Mouse (Mus musculus): ENCODE data around the gene Ngdn. TPM values are rescaled to one million over a fixed set of nuclear protein-coding genes. Genes with fewer than 3 reads are reported as not detected.

Ngdn gene
- polyA plus RNA-seq, 1 experiment from 2014 or later: 53.8 TPM

- Histone ChIP-seq H3K9ac (ENCODE audit: low read length) (no peak overlapping the region), H3K9me3 (ENCODE audit: control insufficient read depth, low read length) (no peaks in the 10 kb centered on the region), H3K27me3 (ENCODE audit: control insufficient read depth, insufficient read depth, low read length) (no peaks in the 10 kb centered on the region), H3K4me2 (ENCODE audit: low read length) (no peak overlapping the region), H3K4me1 (ENCODE audit: control insufficient read depth in 2 of 2, insufficient read depth in 2 of 2, low read length in 2 of 2) (peaks cover 0 to 5% of the 10 kb centered on the region in 2 experiments; a peak in 2 of 4 replicates), H3K27ac (replicated peaks in 1 of 2; ENCODE audit: control insufficient read depth in 1 of 2, insufficient read depth in 1 of 2, low read depth in 2 of 2, low read length in 2 of 2) (no peak overlapping the region), H3K36me3 (ENCODE audit: control insufficient read depth, insufficient read depth, low read length) (peaks cover 49% of the 10 kb centered on the region), H3K4me3 (ENCODE audit: control insufficient read depth in 1 of 2, insufficient read depth in 1 of 2, low read depth in 1 of 2, low read length in 2 of 2) (no peak overlapping the region)
- no peak for ATAC-seq (ENCODE audit: insufficient number of reproducible peaks, insufficient read depth, low FRiP score, low read depth)
- WGBS: 88% methylated on average over 16 of the region's 16 CpGs
Observed at GRCm38 (mm10) chr14:55016876-55017275, 1.6 kb downstream of the Ngdn start.

GRCm38 (mm10) chr14:55020394-55020793 is 5.1 kb downstream of the Ngdn start:
- no peak for ATAC-seq (ENCODE audit: insufficient number of reproducible peaks, insufficient read depth, low FRiP score, low read depth)
- no peak overlapping the region for H3K27ac ChIP-seq (replicated peaks in 1 of 2; ENCODE audit: control insufficient read depth in 1 of 2, insufficient read depth in 1 of 2, low read depth in 2 of 2, low read length in 2 of 2)
- peaks cover 0 to 3% of the 10 kb centered on the region in 2 experiments; a peak in 1 of 4 replicates for H3K4me1 ChIP-seq (ENCODE audit: control insufficient read depth in 2 of 2, insufficient read depth in 2 of 2, low read length in 2 of 2)
- peaks cover 83% of the 10 kb centered on the region for H3K36me3 ChIP-seq (ENCODE audit: control insufficient read depth, insufficient read depth, low read length)
- WGBS: 94% methylated on average over 9 of the region's 9 CpGs
- H3K4me3 ChIP-seq (ENCODE audit: control insufficient read depth in 1 of 2, insufficient read depth in 1 of 2, low read depth in 1 of 2, low read length in 2 of 2): no peak overlapping the region
- H3K9ac ChIP-seq (ENCODE audit: low read length): no peak overlapping the region
- no peaks in the 10 kb centered on the region for H3K27me3 ChIP-seq (ENCODE audit: control insufficient read depth, insufficient read depth, low read length)
- no peaks in the 10 kb centered on the region for H3K9me3 ChIP-seq (ENCODE audit: control insufficient read depth, low read length)
- H3K4me2 ChIP-seq (ENCODE audit: low read length): no peak overlapping the region

DNA sequence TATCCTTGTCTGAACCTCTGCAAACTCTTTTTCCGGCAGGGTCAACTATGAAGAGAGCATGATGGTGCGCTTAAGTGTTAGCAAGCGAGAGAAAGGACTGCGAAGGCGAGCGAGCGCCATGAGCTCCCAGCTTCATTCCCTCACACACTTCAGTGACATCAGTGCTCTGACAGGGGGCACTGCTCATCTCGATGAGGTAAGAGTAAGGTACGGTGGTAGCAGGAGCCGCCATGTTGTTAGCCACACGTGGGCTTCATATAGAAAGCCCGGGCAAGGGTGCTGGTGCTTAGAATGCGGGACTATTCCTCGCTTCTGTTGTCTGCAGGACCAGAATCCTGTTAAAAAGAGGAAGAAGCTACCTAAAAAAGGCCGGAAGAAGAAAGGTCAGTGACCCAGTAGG is 7.8 kb downstream of the Ngdn start:
- no peak overlapping the region for H3K4me2 ChIP-seq (ENCODE audit: low read length)

GRCm38 (mm10) chr14:55024236-55024635 is 9.0 kb downstream of the Ngdn start:
- WGBS: 62% methylated on average over 7 of the region's 7 CpGs
- Histone ChIP-seq H3K4me3 (ENCODE audit: control insufficient read depth in 1 of 2, insufficient read depth in 1 of 2, low read depth in 1 of 2, low read length in 2 of 2) (no peak overlapping the region), H3K4me2 (ENCODE audit: low read length) (no peak overlapping the region), H3K36me3 (ENCODE audit: control insufficient read depth, insufficient read depth, low read length) (peaks cover 59% of the 10 kb centered on the region), H3K27me3 (ENCODE audit: control insufficient read depth, insufficient read depth, low read length) (no peaks in the 10 kb centered on the region), H3K4me1 (ENCODE audit: control insufficient read depth in 2 of 2, insufficient read depth in 2 of 2, low read length in 2 of 2) (peaks cover 0 to 4% of the 10 kb centered on the region in 2 experiments; a peak in 2 of 4 replicates), H3K27ac (replicated peaks in 1 of 2; ENCODE audit: control insufficient read depth in 1 of 2, insufficient read depth in 1 of 2, low read depth in 2 of 2, low read length in 2 of 2) (no peak overlapping the region), H3K9me3 (ENCODE audit: control insufficient read depth, low read length) (no peaks in the 10 kb centered on the region), H3K9ac (ENCODE audit: low read length) (no peak overlapping the region)
- ATAC-seq (ENCODE audit: insufficient number of reproducible peaks, insufficient read depth, low FRiP score, low read depth): no peak

More for the DNA sequence above, 7.8 kb downstream of the Ngdn start:
- Histone ChIP-seq H3K9ac (ENCODE audit: low read length) (no peak overlapping the region), H3K27ac (replicated peaks in 1 of 2; ENCODE audit: control insufficient read depth in 1 of 2, insufficient read depth in 1 of 2, low read depth in 2 of 2, low read length in 2 of 2) (no peak overlapping the region), H3K27me3 (ENCODE audit: control insufficient read depth, insufficient read depth, low read length) (no peaks in the 10 kb centered on the region), H3K4me1 (ENCODE audit: control insufficient read depth in 2 of 2, insufficient read depth in 2 of 2, low read length in 2 of 2) (peaks cover 0 to 4% of the 10 kb centered on the region in 2 experiments; a peak in 1 of 4 replicates), H3K36me3 (ENCODE audit: control insufficient read depth, insufficient read depth, low read length) (peaks cover 68% of the 10 kb centered on the region), H3K4me3 (ENCODE audit: control insufficient read depth in 1 of 2, insufficient read depth in 1 of 2, low read depth in 1 of 2, low read length in 2 of 2) (no peak overlapping the region), H3K9me3 (ENCODE audit: control insufficient read depth, low read length) (no peaks in the 10 kb centered on the region)
- no peak for ATAC-seq (ENCODE audit: insufficient number of reproducible peaks, insufficient read depth, low FRiP score, low read depth)
- WGBS: 89% methylated on average over 15 of the region's 15 CpGs

GRCm38 (mm10) chr14:55025527-55025926 is 10.3 kb downstream of the Ngdn start:
- no peak for ATAC-seq (ENCODE audit: insufficient number of reproducible peaks, insufficient read depth, low FRiP score, low read depth)
- no peak overlapping the region for H3K4me2 ChIP-seq (ENCODE audit: low read length)
- H3K27me3 ChIP-seq (ENCODE audit: control insufficient read depth, insufficient read depth, low read length): peaks cover 3% of the 10 kb centered on the region; the same call in 1 of the 2 replicates
- H3K9ac ChIP-seq (ENCODE audit: low read length): no peak overlapping the region
- 75% methylated on average over 5 of the region's 5 CpGs for WGBS
- peaks cover 49% of the 10 kb centered on the region for H3K36me3 ChIP-seq (ENCODE audit: control insufficient read depth, insufficient read depth, low read length)
- no peak overlapping the region for H3K27ac ChIP-seq (replicated peaks in 1 of 2; ENCODE audit: control insufficient read depth in 1 of 2, insufficient read depth in 1 of 2, low read depth in 2 of 2, low read length in 2 of 2)
- no peak overlapping the region for H3K4me3 ChIP-seq (ENCODE audit: control insufficient read depth in 1 of 2, insufficient read depth in 1 of 2, low read depth in 1 of 2, low read length in 2 of 2)
- no peaks in the 10 kb centered on the region for H3K9me3 ChIP-seq (ENCODE audit: control insufficient read depth, low read length)
- peaks cover 0 to 4% of the 10 kb centered on the region in 2 experiments; a peak in 2 of 4 replicates for H3K4me1 ChIP-seq (ENCODE audit: control insufficient read depth in 2 of 2, insufficient read depth in 2 of 2, low read length in 2 of 2)

GRCm38 (mm10) chr14:55027251-55027650 is 12.0 kb downstream of the Ngdn start:
- Histone ChIP-seq H3K36me3 (ENCODE audit: control insufficient read depth, insufficient read depth, low read length) (peaks cover 32% of the 10 kb centered on the region), H3K4me3 (ENCODE audit: control insufficient read depth in 1 of 2, insufficient read depth in 1 of 2, low read depth in 1 of 2, low read length in 2 of 2) (no peak overlapping the region), H3K27ac (replicated peaks in 1 of 2; ENCODE audit: control insufficient read depth in 1 of 2, insufficient read depth in 1 of 2, low read depth in 2 of 2, low read length in 2 of 2) (no peak overlapping the region), H3K4me1 (ENCODE audit: control insufficient read depth in 2 of 2, insufficient read depth in 2 of 2, low read length in 2 of 2) (peaks cover 0 to 4% of the 10 kb centered on the region in 2 experiments; a peak in 2 of 4 replicates), H3K9me3 (ENCODE audit: control insufficient read depth, low read length) (no peaks in the 10 kb centered on the region), H3K27me3 (ENCODE audit: control insufficient read depth, insufficient read depth, low read length) (peaks cover 3% of the 10 kb centered on the region; the same call in 1 of the 2 replicates), H3K4me2 (ENCODE audit: low read length) (no peak overlapping the region), H3K9ac (ENCODE audit: low read length) (no peak overlapping the region)
- 5% methylated on average over 5 of the region's 5 CpGs for WGBS
- ATAC-seq (ENCODE audit: insufficient number of reproducible peaks, insufficient read depth, low FRiP score, low read depth): no peak

- no peak for ATAC-seq (ENCODE audit: insufficient number of reproducible peaks, insufficient read depth, low FRiP score, low read depth)
- Histone ChIP-seq H3K4me3 (ENCODE audit: control insufficient read depth in 1 of 2, insufficient read depth in 1 of 2, low read depth in 1 of 2, low read length in 2 of 2) (no peak overlapping the region), H3K4me1 (ENCODE audit: control insufficient read depth in 2 of 2, insufficient read depth in 2 of 2, low read length in 2 of 2) (peaks cover 0 to 4% of the 10 kb centered on the region in 2 experiments; a peak in 2 of 4 replicates), H3K36me3 (ENCODE audit: control insufficient read depth, insufficient read depth, low read length) (peaks cover 28% of the 10 kb centered on the region), H3K4me2 (ENCODE audit: low read length) (no peak overlapping the region), H3K9me3 (ENCODE audit: control insufficient read depth, low read length) (no peaks in the 10 kb centered on the region), H3K27ac (replicated peaks in 1 of 2; ENCODE audit: control insufficient read depth in 1 of 2, insufficient read depth in 1 of 2, low read depth in 2 of 2, low read length in 2 of 2) (no peak overlapping the region), H3K9ac (ENCODE audit: low read length) (no peak overlapping the region), H3K27me3 (ENCODE audit: control insufficient read depth, insufficient read depth, low read length) (peaks cover 3% of the 10 kb centered on the region; the same call in 1 of the 2 replicates)
- WGBS: 27% methylated on average over 6 of the region's 6 CpGs
Observed at GRCm38 (mm10) chr14:55027653-55028052, 12.4 kb downstream of the Ngdn start.

GRCm38 (mm10) chr14:55028333-55028835 is 13.1 kb downstream of the Ngdn start:
- Histone ChIP-seq H3K4me3 (ENCODE audit: control insufficient read depth in 1 of 2, insufficient read depth in 1 of 2, low read depth in 1 of 2, low read length in 2 of 2) (no peak overlapping the region), H3K27me3 (ENCODE audit: control insufficient read depth, insufficient read depth, low read length) (peaks cover 3% of the 10 kb centered on the region; the same call in 1 of the 2 replicates), H3K9ac (ENCODE audit: low read length) (no peak overlapping the region), H3K4me2 (ENCODE audit: low read length) (no peak overlapping the region), H3K27ac (replicated peaks in 1 of 2; ENCODE audit: control insufficient read depth in 1 of 2, insufficient read depth in 1 of 2, low read depth in 2 of 2, low read length in 2 of 2) (no peak overlapping the region), H3K36me3 (ENCODE audit: control insufficient read depth, insufficient read depth, low read length) (peaks cover 20% of the 10 kb centered on the region), H3K4me1 (ENCODE audit: control insufficient read depth in 2 of 2, insufficient read depth in 2 of 2, low read length in 2 of 2) (peaks cover 0 to 4% of the 10 kb centered on the region in 2 experiments; a peak in 2 of 4 replicates), H3K9me3 (ENCODE audit: control insufficient read depth, low read length) (no peaks in the 10 kb centered on the region)
- WGBS: 7% methylated on average over 5 of the region's 5 CpGs
- ATAC-seq (ENCODE audit: insufficient number of reproducible peaks, insufficient read depth, low FRiP score, low read depth): no peak
